In the genomic region with DNA sequence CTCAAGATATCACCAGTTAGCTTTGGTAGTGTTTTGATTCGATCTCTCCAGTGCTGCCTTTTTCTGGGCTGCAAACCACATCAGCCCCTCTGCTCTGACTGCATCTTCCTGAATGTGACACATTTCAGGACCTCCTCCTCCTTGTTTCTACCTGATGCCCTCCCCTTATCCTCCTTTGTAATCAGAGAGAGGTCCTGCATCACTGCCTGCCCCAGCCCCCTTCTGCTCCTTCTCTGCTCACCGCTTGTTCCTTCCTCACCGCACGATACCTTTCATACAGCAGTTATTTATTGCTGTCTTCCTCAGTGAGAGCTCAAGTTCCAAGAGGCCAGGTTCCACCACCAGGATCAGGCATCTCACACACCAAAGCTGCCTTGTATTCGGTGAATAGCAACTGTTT, we compare ENCODE assay signal across 13 mouse cellular contexts.
"Had no signal": no experiment of that assay in that cellular context is flagged by ENCODE, and none has a peak within 500 bp of the region (broad histone marks: within the 10 kb centered on the region; RNA-seq: fewer than 3 reads in every experiment).

No protein-coding gene starts in this region.

- H3K9ac ChIP-seq: intestine, embryonic 15.5 days; limb, embryonic 13.5 days; liver, embryonic 14.5 days; midbrain, embryonic 13.5 days had no signal

- H3K9me3 ChIP-seq: intestine, embryonic 15.5 days; limb, embryonic 13.5 days; midbrain, embryonic 13.5 days had no signal

- H3K4me2 ChIP-seq: intestine, embryonic 15.5 days; limb, embryonic 13.5 days; midbrain, embryonic 13.5 days had no signal

- ATAC-seq: hindbrain, postnatal 0 days; intestine, embryonic 15.5 days; lung, postnatal 0 days; midbrain, embryonic 13.5 days had no signal

- H3K27ac ChIP-seq: hindbrain, postnatal 0 days; intestine, embryonic 15.5 days; limb, embryonic 13.5 days; liver, embryonic 14.5 days; midbrain, embryonic 13.5 days had no signal

- H3K36me3 ChIP-seq: intestine, embryonic 15.5 days; limb, embryonic 13.5 days; midbrain, embryonic 13.5 days had no signal

- H3K27me3 ChIP-seq: intestine, embryonic 15.5 days; limb, embryonic 13.5 days; midbrain, embryonic 13.5 days had no signal

- H3K4me3 ChIP-seq: intestine, embryonic 15.5 days; limb, embryonic 13.5 days; midbrain, embryonic 13.5 days had no signal

- DNase-seq: kidney, adult 18-20 months; kidney, postnatal 4 days; left cerebral cortex, postnatal 4 days; lung, adult 18-20 months; lung, postnatal 36 days; right cerebral cortex, postnatal 25 days; thymus, postnatal 36 days had no signal
